Mouse (Mus musculus): ENCODE measurements around the gene Maml2. TPM values are rescaled to one million over a fixed set of nuclear protein-coding genes. Genes with fewer than 3 reads are reported as not detected.

Maml2 gene
- polyA plus RNA-seq, 1 experiment = 5.5 TPM

GRCm38 (mm10) chr9:13679696-13680095, 381.9 kb downstream of the Maml2 start:
- no peak for TF ChIP-seq POLR2A (IDR thresholded peaks at IDR 0.05; ENCODE audit: extremely low read depth, insufficient read depth, low read length)
- no peak for TF ChIP-seq CTCF (IDR thresholded peaks at IDR 0.05; ENCODE audit: extremely low read depth, insufficient read depth, low read length)
- no peak overlapping the region for H3K4me3 ChIP-seq (ENCODE audit: insufficient read depth, low read length)
- no peak overlapping the region for H3K27ac ChIP-seq (ENCODE audit: insufficient read depth, low read length)
- H3K4me1 ChIP-seq (ENCODE audit: control insufficient read depth, insufficient read depth, low read length) = no peaks in the 10 kb centered on the region; the same call in 1 of the 2 replicates

DNA sequence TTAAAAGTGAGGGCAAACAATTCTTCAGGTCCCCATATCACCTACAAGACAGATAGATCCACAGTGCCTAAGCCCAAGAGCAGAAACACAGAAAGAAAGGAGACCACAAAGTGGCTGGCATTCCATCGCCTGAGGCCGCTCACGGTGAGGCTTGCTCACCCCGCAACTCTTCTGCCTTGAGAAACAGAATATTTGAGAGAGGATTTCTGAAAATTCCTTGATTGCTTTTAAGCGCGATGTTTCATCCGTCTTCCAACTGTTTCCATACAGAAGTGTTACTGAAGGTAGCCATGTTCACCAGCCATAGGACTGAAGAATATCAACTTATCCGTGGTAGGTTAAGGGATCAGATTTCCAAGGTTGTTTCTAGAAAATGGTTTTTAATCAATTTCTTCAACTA, 383.4 kb downstream of the Maml2 start:
- no peak overlapping the region for H3K4me3 ChIP-seq (ENCODE audit: insufficient read depth, low read length)

GRCm38 (mm10) chr9:13681581-13682038, 383.9 kb downstream of the Maml2 start:
- TF ChIP-seq POLR2A (IDR thresholded peaks at IDR 0.05; ENCODE audit: extremely low read depth, insufficient read depth, low read length) (no peak), CTCF (IDR thresholded peaks at IDR 0.05; ENCODE audit: extremely low read depth, insufficient read depth, low read length) (peak; percentile 66)
- Histone ChIP-seq H3K4me3 (ENCODE audit: insufficient read depth, low read length) (no peak overlapping the region), H3K4me1 (ENCODE audit: control insufficient read depth, insufficient read depth, low read length) (no peaks in the 10 kb centered on the region; the same call in 1 of the 2 replicates), H3K27ac (ENCODE audit: insufficient read depth, low read length) (no peak overlapping the region)

More for the DNA sequence above, 383.4 kb downstream of the Maml2 start:
- Histone ChIP-seq H3K27ac (ENCODE audit: insufficient read depth, low read length) (no peak overlapping the region), H3K4me1 (ENCODE audit: control insufficient read depth, insufficient read depth, low read length) (no peaks in the 10 kb centered on the region; the same call in 1 of the 2 replicates)
- no peak for TF ChIP-seq POLR2A (IDR thresholded peaks at IDR 0.05; ENCODE audit: extremely low read depth, insufficient read depth, low read length)
- TF ChIP-seq CTCF (IDR thresholded peaks at IDR 0.05; ENCODE audit: extremely low read depth, insufficient read depth, low read length) = no peak

- TF ChIP-seq CTCF (IDR thresholded peaks at IDR 0.05; ENCODE audit: extremely low read depth, insufficient read depth, low read length) (no peak), POLR2A (IDR thresholded peaks at IDR 0.05; ENCODE audit: extremely low read depth, insufficient read depth, low read length) (no peak)
- Histone ChIP-seq H3K27ac (ENCODE audit: insufficient read depth, low read length) (no peak overlapping the region), H3K4me1 (ENCODE audit: control insufficient read depth, insufficient read depth, low read length) (no peaks in the 10 kb centered on the region; the same call in 1 of the 2 replicates), H3K4me3 (ENCODE audit: insufficient read depth, low read length) (no peak overlapping the region)
Measured at GRCm38 (mm10) chr9:13684327-13684934, 386.7 kb downstream of the Maml2 start.

- H3K4me1 ChIP-seq (ENCODE audit: control insufficient read depth, insufficient read depth, low read length) = peaks cover 1% of the 10 kb centered on the region; the same call in 1 of the 2 replicates
- H3K27ac ChIP-seq (ENCODE audit: insufficient read depth, low read length) = no peak overlapping the region
- TF ChIP-seq CTCF (IDR thresholded peaks at IDR 0.05; ENCODE audit: extremely low read depth, insufficient read depth, low read length) (no peak), POLR2A (IDR thresholded peaks at IDR 0.05; ENCODE audit: extremely low read depth, insufficient read depth, low read length) (no peak)
- H3K4me3 ChIP-seq (ENCODE audit: insufficient read depth, low read length) = no peak overlapping the region
Measured at GRCm38 (mm10) chr9:13686977-13687659, 389.4 kb downstream of the Maml2 start.

DNA sequence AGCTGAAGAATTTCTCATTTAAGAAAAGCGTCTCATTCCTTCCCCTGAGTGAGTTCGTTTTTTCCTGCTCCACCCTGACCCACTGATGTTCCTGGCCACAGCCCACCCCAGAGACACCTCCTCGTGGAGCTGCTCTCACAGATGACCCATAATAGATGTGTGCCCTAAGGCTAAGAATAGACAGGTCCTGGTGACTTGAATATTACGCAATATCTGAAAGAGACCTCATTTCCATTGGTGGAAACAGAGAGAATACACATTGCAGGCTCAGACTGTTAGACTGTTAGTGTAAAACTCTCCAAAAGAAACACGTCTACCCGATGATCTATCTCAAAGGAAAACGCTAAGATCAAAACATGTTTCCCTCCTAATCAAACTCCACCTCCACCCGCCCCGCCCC, 391.2 kb downstream of the Maml2 start:
- TF ChIP-seq POLR2A (IDR thresholded peaks at IDR 0.05; ENCODE audit: extremely low read depth, insufficient read depth, low read length) (no peak), CTCF (IDR thresholded peaks at IDR 0.05; ENCODE audit: extremely low read depth, insufficient read depth, low read length) (no peak)
- H3K4me1 ChIP-seq (ENCODE audit: control insufficient read depth, insufficient read depth, low read length) = peaks cover 1% of the 10 kb centered on the region; the same call in 1 of the 2 replicates
- no peak overlapping the region for H3K27ac ChIP-seq (ENCODE audit: insufficient read depth, low read length)
- no peak overlapping the region for H3K4me3 ChIP-seq (ENCODE audit: insufficient read depth, low read length)

DNA sequence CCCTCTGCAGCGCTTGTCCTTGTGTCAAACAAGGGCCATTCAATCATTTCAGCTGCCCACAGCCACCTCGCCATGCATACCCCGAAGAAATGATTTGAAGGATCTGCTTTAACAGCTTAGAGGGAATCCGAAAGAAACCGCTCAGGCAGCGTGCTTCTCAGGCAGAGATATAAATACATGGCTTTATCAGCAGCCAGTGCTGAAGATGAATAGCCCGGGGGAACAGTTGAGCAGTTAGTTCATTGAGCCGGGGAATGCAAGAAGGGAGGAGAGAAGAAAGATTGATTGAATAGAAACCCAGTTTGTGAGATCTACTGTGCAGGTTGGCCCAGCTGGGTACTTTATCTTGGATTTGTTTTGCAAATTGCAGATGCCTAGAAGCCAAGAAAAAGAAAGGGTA, 392.6 kb downstream of the Maml2 start:
- H3K27ac ChIP-seq (ENCODE audit: insufficient read depth, low read length) = no peak overlapping the region
- no peak for TF ChIP-seq CTCF (IDR thresholded peaks at IDR 0.05; ENCODE audit: extremely low read depth, insufficient read depth, low read length)
- no peak for TF ChIP-seq POLR2A (IDR thresholded peaks at IDR 0.05; ENCODE audit: extremely low read depth, insufficient read depth, low read length)
- H3K4me1 ChIP-seq (ENCODE audit: control insufficient read depth, insufficient read depth, low read length) = peaks cover 4% of the 10 kb centered on the region
- no peak overlapping the region for H3K4me3 ChIP-seq (ENCODE audit: insufficient read depth, low read length)

- Histone ChIP-seq H3K4me1 (ENCODE audit: control insufficient read depth, insufficient read depth, low read length) (peaks cover 4% of the 10 kb centered on the region), H3K4me3 (ENCODE audit: insufficient read depth, low read length) (no peak overlapping the region), H3K27ac (ENCODE audit: insufficient read depth, low read length) (no peak overlapping the region)
- no peak for TF ChIP-seq POLR2A (IDR thresholded peaks at IDR 0.05; ENCODE audit: extremely low read depth, insufficient read depth, low read length)
Measured at GRCm38 (mm10) chr9:13693693-13694284, 396.0 kb downstream of the Maml2 start.

GRCm38 (mm10) chr9:13694293-13694692, 396.5 kb downstream of the Maml2 start:
- peaks cover 4% of the 10 kb centered on the region for H3K4me1 ChIP-seq (ENCODE audit: control insufficient read depth, insufficient read depth, low read length)
- no peak for TF ChIP-seq CTCF (IDR thresholded peaks at IDR 0.05; ENCODE audit: extremely low read depth, insufficient read depth, low read length)
- TF ChIP-seq POLR2A (IDR thresholded peaks at IDR 0.05; ENCODE audit: extremely low read depth, insufficient read depth, low read length) = no peak
- H3K27ac ChIP-seq (ENCODE audit: insufficient read depth, low read length) = no peak overlapping the region
- no peak overlapping the region for H3K4me3 ChIP-seq (ENCODE audit: insufficient read depth, low read length)

All from cortical plate, adult 2 months (tissue).